Mouse (Mus musculus): ENCODE data around the gene St3gal5. TPM values are rescaled to one million over a fixed set of nuclear protein-coding genes. Genes with fewer than 3 reads are reported as not detected.
A peak's percentile ranks its signal among the peaks of the same experiment; 100 is the strongest.

St3gal5 gene
- polyA plus RNA-seq, 1 experiment, result 28.3 TPM

- no peak for DNase-seq
- TF ChIP-seq POLR2A (IDR thresholded peaks at IDR 0.05; ENCODE audit: borderline replicate concordance, extremely low read depth, low read depth, low read length) (no peak), CTCF (IDR thresholded peaks at IDR 0.05; ENCODE audit: insufficient read depth, low read length) (no peak)
- H3K4me1 ChIP-seq (ENCODE audit: control insufficient read depth, insufficient read depth, low read length), result no peaks in the 10 kb centered on the region
- no peak overlapping the region for H3K4me3 ChIP-seq (replicated peaks; ENCODE audit: extremely low read depth, low read depth, low read length)
- 85% methylated on average over 7 of the region's 7 CpGs for WGBS
Observed at GRCm38 (mm10) chr6:72154938-72155531, 57.6 kb downstream of the St3gal5 start.

GRCm38 (mm10) chr6:72155649-72156048 is 58.3 kb downstream of the St3gal5 start:
- no peak for DNase-seq
- TF ChIP-seq CTCF (IDR thresholded peaks at IDR 0.05; ENCODE audit: insufficient read depth, low read length) (no peak), POLR2A (IDR thresholded peaks at IDR 0.05; ENCODE audit: borderline replicate concordance, extremely low read depth, low read depth, low read length) (no peak)
- 81% methylated on average over 8 of the region's 8 CpGs for WGBS

GRCm38 (mm10) chr6:72158966-72159764 is 61.8 kb downstream of the St3gal5 start:
- Histone ChIP-seq H3K4me3 (replicated peaks; ENCODE audit: extremely low read depth, low read depth, low read length) (no peak overlapping the region), H3K4me1 (ENCODE audit: control insufficient read depth, insufficient read depth, low read length) (peaks cover 7% of the 10 kb centered on the region; the same call in 1 of the 2 replicates)
- WGBS, result 87% methylated on average over 8 of the region's 8 CpGs
- TF ChIP-seq POLR2A (IDR thresholded peaks at IDR 0.05; ENCODE audit: borderline replicate concordance, extremely low read depth, low read depth, low read length) (no peak), CTCF (IDR thresholded peaks at IDR 0.05; ENCODE audit: insufficient read depth, low read length) (no peak)
- DNase-seq, result no peak

More at GRCm38 (mm10) chr6:72155649-72156048, 58.3 kb downstream of the St3gal5 start:
- no peaks in the 10 kb centered on the region for H3K4me1 ChIP-seq (ENCODE audit: control insufficient read depth, insufficient read depth, low read length)
- no peak overlapping the region for H3K4me3 ChIP-seq (replicated peaks; ENCODE audit: extremely low read depth, low read depth, low read length)

GRCm38 (mm10) chr6:72159861-72160395 is 62.5 kb downstream of the St3gal5 start:
- DNase-seq, result no peak
- TF ChIP-seq POLR2A (IDR thresholded peaks at IDR 0.05; ENCODE audit: borderline replicate concordance, extremely low read depth, low read depth, low read length), result no peak
- TF ChIP-seq CTCF (IDR thresholded peaks at IDR 0.05; ENCODE audit: insufficient read depth, low read length), result no peak
- Histone ChIP-seq H3K4me3 (replicated peaks; ENCODE audit: extremely low read depth, low read depth, low read length) (no peak overlapping the region), H3K4me1 (ENCODE audit: control insufficient read depth, insufficient read depth, low read length) (peaks cover 7% of the 10 kb centered on the region; the same call in 1 of the 2 replicates)
- WGBS, result 75% methylated on average over 10 of the region's 10 CpGs

- no peak overlapping the region for H3K4me3 ChIP-seq (replicated peaks; ENCODE audit: extremely low read depth, low read depth, low read length)
- H3K4me1 ChIP-seq (ENCODE audit: control insufficient read depth, insufficient read depth, low read length), result peaks cover 7% of the 10 kb centered on the region; the same call in 1 of the 2 replicates
- TF ChIP-seq POLR2A (IDR thresholded peaks at IDR 0.05; ENCODE audit: borderline replicate concordance, extremely low read depth, low read depth, low read length) (no peak), CTCF (IDR thresholded peaks at IDR 0.05; ENCODE audit: insufficient read depth, low read length) (no peak)
- no peak for DNase-seq
- WGBS, result 75% methylated on average over 3 of the region's 3 CpGs
Observed at GRCm38 (mm10) chr6:72160991-72161390, 63.6 kb downstream of the St3gal5 start.

- H3K4me1 ChIP-seq (ENCODE audit: control insufficient read depth, insufficient read depth, low read length), result peaks cover 7% of the 10 kb centered on the region; the same call in 1 of the 2 replicates
- WGBS, result 67% methylated on average over 5 of the region's 5 CpGs
- TF ChIP-seq CTCF (IDR thresholded peaks at IDR 0.05; ENCODE audit: insufficient read depth, low read length), result no peak
- no peak for TF ChIP-seq POLR2A (IDR thresholded peaks at IDR 0.05; ENCODE audit: borderline replicate concordance, extremely low read depth, low read depth, low read length)
- no peak for DNase-seq
- H3K4me3 ChIP-seq (replicated peaks; ENCODE audit: extremely low read depth, low read depth, low read length), result no peak overlapping the region
Observed at GRCm38 (mm10) chr6:72161751-72162150, 64.4 kb downstream of the St3gal5 start.

GRCm38 (mm10) chr6:72162155-72162890 is 64.9 kb downstream of the St3gal5 start:
- DNase-seq, result no peak
- 23% methylated on average over 19 of the region's 19 CpGs for WGBS
- TF ChIP-seq CTCF (IDR thresholded peaks at IDR 0.05; ENCODE audit: insufficient read depth, low read length) (no peak), POLR2A (IDR thresholded peaks at IDR 0.05; ENCODE audit: borderline replicate concordance, extremely low read depth, low read depth, low read length) (no peak)
- peaks cover 7% of the 10 kb centered on the region; the same call in 1 of the 2 replicates for H3K4me1 ChIP-seq (ENCODE audit: control insufficient read depth, insufficient read depth, low read length)
- H3K4me3 ChIP-seq (replicated peaks; ENCODE audit: extremely low read depth, low read depth, low read length), result no peak overlapping the region

- H3K4me1 ChIP-seq (ENCODE audit: control insufficient read depth, insufficient read depth, low read length), result peaks cover 7% of the 10 kb centered on the region; the same call in 1 of the 2 replicates
- TF ChIP-seq CTCF (IDR thresholded peaks at IDR 0.05; ENCODE audit: insufficient read depth, low read length) (peak; percentile 98), POLR2A (IDR thresholded peaks at IDR 0.05; ENCODE audit: borderline replicate concordance, extremely low read depth, low read depth, low read length) (no peak)
- peak; percentile 84 for DNase-seq
- 18% methylated on average over 20 of the region's 20 CpGs for WGBS
- no peak overlapping the region for H3K4me3 ChIP-seq (replicated peaks; ENCODE audit: extremely low read depth, low read depth, low read length)
Observed at GRCm38 (mm10) chr6:72164321-72165275, 67.2 kb downstream of the St3gal5 start.
